Mouse (Mus musculus) embryonic facial prominence, embryonic 15.5 days (tissue): ENCODE measurements around the gene Ddit4l. TPM values are rescaled to one million over a fixed set of nuclear protein-coding genes. Genes with fewer than 3 reads are reported as not detected.
"Not testable (repeated sequence)": the region's sequence is repeated elsewhere in the genome, so short reads cannot be mapped to it uniquely, and the experiment has no call there.

ENCODE experiments used
- ATAC-seq: fragments of 200-750 bp; cut with Nextera tagmentation; 2 replicates; pipeline ENCODE4 v1.8.0; 2017; ENCODE audit warnings: low read depth, moderate TSS enrichment; ENCODE audit not compliant: insufficient number of reproducible peaks, low FRiP score, low TSS enrichment
- H3K27ac ChIP-seq: fragments of 300-500 bp; sonication (generic); replicated peaks from 2 replicates; pipeline ENCODE4 v1.5.1; 2015; ENCODE audit warnings: mild to moderate bottlenecking, inconsistent platforms
- H3K27me3 ChIP-seq: fragments of 300-500 bp; sonication (generic); 2 replicates; pipeline ENCODE4 v1.6.1; 2015; ENCODE audit warnings: inconsistent platforms
- H3K36me3 ChIP-seq: fragments of 300-500 bp; sonication (generic); 2 replicates; pipeline ENCODE4 v1.6.1; 2015; ENCODE audit warnings: mild to moderate bottlenecking, inconsistent platforms
- H3K4me1 ChIP-seq: fragments of 300-500 bp; sonication (generic); 2 replicates; pipeline ENCODE4 v1.6.1; 2015; ENCODE audit warnings: inconsistent platforms
- H3K4me2 ChIP-seq: fragments of 300-500 bp; sonication (generic); replicated peaks from 2 replicates; pipeline ENCODE4 v1.6.1; 2015; ENCODE audit warnings: mild to moderate bottlenecking, inconsistent platforms
- H3K4me3 ChIP-seq: fragments of 300-500 bp; sonication (generic); replicated peaks from 2 replicates; pipeline ENCODE4 v1.5.1; 2015; ENCODE audit warnings: mild to moderate bottlenecking, inconsistent platforms
- H3K9ac ChIP-seq: fragments of 300-500 bp; sonication (generic); 2 replicates; pipeline ENCODE4 v1.6.1; 2015; ENCODE audit warnings: inconsistent platforms
- H3K9me3 ChIP-seq: fragments of 300-500 bp; sonication (generic); replicated peaks from 2 replicates; pipeline ENCODE4 v1.6.1; 2016; ENCODE audit warnings: inconsistent platforms
- WGBS: fragments of 180-500 bp; shearing (Covaris S2); methylation state at CpG from one replicate; pipeline ENCODE4 v1.1.7; 2015; 5-methylcytosine and 5-hydroxymethylcytosine counted together
- polyA plus RNA-seq: library from polyadenylated mRNA; unstranded; fragments of >200 nt; fragmentation: Nextera tagmentation; extraction: Ambion mirVana; gene quantifications from 2 replicates; pipeline ENCODE4 v1.2.1, GENCODE M21; 2015

The Ddit4l gene
- polyA plus RNA-seq, result 46.5 and 48.4 TPM in 2 replicates

DNA sequence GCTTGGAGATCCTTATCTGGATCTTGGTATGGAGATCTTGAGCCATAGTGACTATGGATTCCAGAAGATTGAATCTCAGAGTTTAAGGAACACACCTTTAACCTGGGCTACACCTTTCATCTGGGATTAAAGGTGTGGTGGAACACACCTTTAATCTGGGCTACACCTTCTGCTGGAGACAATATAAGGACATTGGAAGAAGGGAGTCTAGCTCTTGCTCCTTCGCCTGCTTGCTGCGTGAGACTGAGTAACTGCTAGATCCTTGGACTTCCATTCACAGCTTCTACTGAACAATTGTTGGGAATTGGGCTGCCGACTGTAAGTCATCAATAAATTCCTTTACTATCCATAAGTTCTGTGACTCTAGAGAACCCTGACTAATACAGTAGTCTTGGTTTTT, at the start of gene Ddit4l:
Ddit4l (plus strand) TSS at position 301 of the 400 bp plus-strand sequence.
- H3K9me3 ChIP-seq, H3K4me3 ChIP-seq, H3K4me1 ChIP-seq, ATAC-seq, H3K27me3 ChIP-seq, H3K9ac ChIP-seq, H3K4me2 ChIP-seq, H3K36me3 ChIP-seq: not testable (repeated sequence)
- H3K27ac ChIP-seq, result peak within 1 kb of the TSS; percentile 17; the same call in 1 of the 2 replicates
- WGBS, result 94% methylated on average over 3 of the region's 3 CpGs

- H3K4me1 ChIP-seq, result no peaks in the 10 kb centered on the region
- H3K4me2 ChIP-seq, result no peak overlapping the region
- H3K4me3 ChIP-seq, result no peak overlapping the region
- no peak overlapping the region for H3K9ac ChIP-seq
- no peaks in the 10 kb centered on the region for H3K36me3 ChIP-seq
- no peak overlapping the region for H3K27ac ChIP-seq
- WGBS, result 77% methylated on average over 4 of the region's 4 CpGs
- no peak for ATAC-seq
- H3K27me3 ChIP-seq, result no peaks in the 10 kb centered on the region
- no peaks in the 10 kb centered on the region for H3K9me3 ChIP-seq
Observed at GRCm38 (mm10) chr3:137576146-137576545, 45.3 kb upstream of the Ddit4l start.

- H3K9ac ChIP-seq, result no peak overlapping the region
- H3K9me3 ChIP-seq, result no peaks in the 10 kb centered on the region
- no peak overlapping the region for H3K4me3 ChIP-seq
- H3K27ac ChIP-seq, result no peak overlapping the region
- no peak overlapping the region for H3K4me2 ChIP-seq
- ATAC-seq, result no peak
- H3K36me3 ChIP-seq, result no peaks in the 10 kb centered on the region
- H3K27me3 ChIP-seq, result no peaks in the 10 kb centered on the region
- no peaks in the 10 kb centered on the region for H3K4me1 ChIP-seq
- 77% methylated on average over 5 of the region's 5 CpGs for WGBS
Observed at GRCm38 (mm10) chr3:137586376-137586969, 34.9 kb upstream of the Ddit4l start.

DNA sequence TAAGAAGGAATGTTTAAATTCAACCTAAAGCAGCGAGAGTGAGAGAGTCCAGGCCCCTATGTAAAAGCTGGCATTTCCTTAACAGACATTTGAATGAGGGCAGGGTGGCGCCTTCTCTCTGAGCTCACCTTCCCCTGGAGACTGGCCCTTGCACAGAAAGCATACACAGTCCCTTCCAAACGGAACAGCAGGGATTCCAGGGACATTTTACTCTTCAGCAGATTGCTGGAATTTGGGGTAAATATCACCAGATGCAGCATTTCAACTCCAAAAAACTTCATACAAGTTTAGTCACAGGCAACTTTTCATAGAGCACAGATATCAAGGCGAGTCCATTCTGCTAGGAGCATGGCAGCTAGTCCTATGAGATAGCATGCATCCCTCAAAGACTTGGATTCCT, 31.6 kb upstream of the Ddit4l start:
- Histone ChIP-seq H3K36me3 (no peaks in the 10 kb centered on the region), H3K9ac (no peak overlapping the region), H3K27ac (no peak overlapping the region), H3K27me3 (no peaks in the 10 kb centered on the region), H3K4me2 (no peak overlapping the region), H3K9me3 (no peaks in the 10 kb centered on the region), H3K4me3 (no peak overlapping the region), H3K4me1 (no peaks in the 10 kb centered on the region)
- no peak for ATAC-seq
- WGBS, result 62% methylated on average over 4 of the region's 4 CpGs

- no peak overlapping the region for H3K27ac ChIP-seq
- no peak for ATAC-seq
- WGBS, result 63% methylated on average over 4 of the region's 4 CpGs
- no peaks in the 10 kb centered on the region for H3K4me1 ChIP-seq
- H3K4me2 ChIP-seq, result no peak overlapping the region
- H3K9me3 ChIP-seq, result no peaks in the 10 kb centered on the region
- no peak overlapping the region for H3K9ac ChIP-seq
- H3K36me3 ChIP-seq, result no peaks in the 10 kb centered on the region
- no peak overlapping the region for H3K4me3 ChIP-seq
- no peaks in the 10 kb centered on the region for H3K27me3 ChIP-seq
Observed at GRCm38 (mm10) chr3:137594332-137594905, 27.0 kb upstream of the Ddit4l start.

- H3K9me3 ChIP-seq, result no peaks in the 10 kb centered on the region
- no peak overlapping the region for H3K27ac ChIP-seq
- H3K9ac ChIP-seq, result no peak overlapping the region
- no peak overlapping the region for H3K4me3 ChIP-seq
- no peak overlapping the region for H3K4me2 ChIP-seq
- H3K4me1 ChIP-seq, result no peaks in the 10 kb centered on the region
- WGBS, result 71% methylated on average over 1 of the region's 1 CpGs
- H3K36me3 ChIP-seq, result no peaks in the 10 kb centered on the region
- ATAC-seq, result no peak
- no peaks in the 10 kb centered on the region for H3K27me3 ChIP-seq
Observed at GRCm38 (mm10) chr3:137608918-137609435, 12.4 kb upstream of the Ddit4l start.

DNA sequence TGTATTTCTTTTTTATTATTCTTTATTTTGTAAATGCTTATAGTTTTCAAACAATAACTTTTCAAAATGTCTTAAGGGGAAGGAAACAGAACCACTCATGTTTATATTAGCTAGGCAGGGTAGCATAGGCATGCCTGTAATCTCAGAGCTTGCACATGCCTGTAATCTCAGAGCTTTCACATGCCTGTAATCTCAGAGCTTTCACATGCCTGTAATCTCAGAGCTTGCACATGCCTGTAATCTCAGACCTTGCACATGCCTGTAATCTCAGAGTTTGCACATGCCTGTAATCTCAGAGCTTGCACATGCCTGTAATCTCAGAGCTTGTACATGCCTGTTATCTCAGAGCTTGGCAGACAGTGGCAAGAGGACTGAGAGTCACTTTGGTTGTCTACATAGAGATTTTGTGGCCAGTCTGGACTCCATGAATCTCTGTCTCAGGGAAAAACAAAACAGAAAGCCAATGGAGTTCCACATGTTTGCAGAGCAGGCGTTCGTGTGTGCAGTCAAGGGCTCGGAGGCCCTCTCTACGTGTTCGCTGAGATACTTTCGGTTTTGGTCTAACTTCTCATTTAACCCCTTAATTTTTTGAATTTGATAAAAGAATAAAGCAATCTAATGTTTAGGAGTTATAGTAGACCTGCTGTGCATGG, 10.8 kb upstream of the Ddit4l start:
- H3K9me3 ChIP-seq, result no peaks in the 10 kb centered on the region
- no peaks in the 10 kb centered on the region for H3K27me3 ChIP-seq
- WGBS, result 89% methylated on average over 6 of the region's 6 CpGs
- H3K36me3 ChIP-seq, result no peaks in the 10 kb centered on the region
- no peak overlapping the region for H3K4me2 ChIP-seq
- ATAC-seq, result no peak
- H3K4me3 ChIP-seq, result no peak overlapping the region
- H3K9ac ChIP-seq, result no peak overlapping the region
- H3K4me1 ChIP-seq, result no peaks in the 10 kb centered on the region
- no peak overlapping the region for H3K27ac ChIP-seq

DNA sequence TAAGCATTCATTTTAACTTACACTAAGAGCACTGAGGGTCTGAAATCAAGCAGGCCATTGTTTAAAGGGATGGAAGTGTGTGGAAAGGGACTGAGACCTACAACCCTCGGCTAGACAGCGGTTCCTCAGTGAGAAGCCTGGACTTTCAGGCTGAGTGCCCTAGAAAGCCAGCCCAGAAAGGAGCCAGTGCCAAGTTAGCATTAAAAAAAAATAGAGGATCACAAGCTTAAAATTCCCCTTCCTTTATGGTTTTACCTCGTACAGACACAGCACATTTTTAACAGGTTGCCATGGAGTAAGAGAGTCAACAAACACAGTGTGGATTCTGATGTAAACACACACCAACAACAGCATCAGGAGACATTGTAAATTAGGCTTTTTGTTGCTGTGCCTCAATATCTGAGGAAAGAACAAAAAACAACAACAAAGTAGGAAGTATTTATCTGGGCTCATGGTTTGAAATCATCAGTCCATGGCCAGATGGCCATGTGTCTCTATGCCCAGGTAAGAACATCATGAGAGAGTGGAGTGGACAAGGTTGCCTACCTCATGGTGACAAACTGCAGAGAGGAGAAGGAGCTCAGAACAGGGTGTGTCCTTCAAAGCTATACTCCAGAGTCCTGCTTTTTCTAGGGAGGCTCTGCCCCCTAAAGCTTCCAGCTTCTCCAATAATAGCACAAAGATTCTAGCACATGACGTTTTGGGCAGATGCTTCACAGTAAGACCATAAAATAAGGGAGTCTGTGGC, 10.1 kb upstream of the Ddit4l start:
- Histone ChIP-seq H3K27ac (no peak overlapping the region), H3K36me3 (no peaks in the 10 kb centered on the region), H3K4me3 (no peak overlapping the region)

GRCm38 (mm10) chr3:137611981-137612380, 9.4 kb upstream of the Ddit4l start:
- H3K27ac ChIP-seq, result no peak overlapping the region
- ATAC-seq, result no peak
- no peaks in the 10 kb centered on the region for H3K9me3 ChIP-seq
- H3K4me1 ChIP-seq, result no peaks in the 10 kb centered on the region
- no peak overlapping the region for H3K4me2 ChIP-seq
- WGBS, result 81% methylated on average over 2 of the region's 2 CpGs
- H3K9ac ChIP-seq, result no peak overlapping the region
- H3K4me3 ChIP-seq, result no peak overlapping the region
- H3K27me3 ChIP-seq, result no peaks in the 10 kb centered on the region
- no peaks in the 10 kb centered on the region for H3K36me3 ChIP-seq

More for the DNA sequence above, 10.1 kb upstream of the Ddit4l start:
- no peak for ATAC-seq
- Histone ChIP-seq H3K9me3 (no peaks in the 10 kb centered on the region), H3K9ac (no peak overlapping the region), H3K4me1 (no peaks in the 10 kb centered on the region), H3K27me3 (no peaks in the 10 kb centered on the region), H3K4me2 (no peak overlapping the region)
- WGBS, result 57% methylated on average over 4 of the region's 4 CpGs

DNA sequence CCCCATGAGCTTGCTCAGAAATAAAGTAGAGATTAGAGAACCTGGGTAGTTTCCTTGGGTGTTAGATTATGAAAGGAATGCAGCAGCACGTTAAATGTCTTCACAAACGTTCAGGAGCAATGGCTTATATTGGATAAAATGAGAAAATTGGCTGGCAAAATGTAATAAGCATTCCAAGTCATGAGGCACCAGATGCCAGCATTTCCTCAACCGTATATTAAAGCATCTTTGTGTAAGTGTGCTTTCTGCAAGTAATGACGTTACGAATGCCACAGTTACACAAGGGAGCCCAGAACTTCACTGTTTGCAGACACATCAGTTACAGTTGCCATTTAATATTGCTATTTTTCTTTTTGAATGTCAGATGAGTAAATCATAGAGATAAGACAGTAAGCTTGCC, 872 bp upstream of the Ddit4l start:
- 65% methylated on average over 5 of the region's 5 CpGs for WGBS
- Histone ChIP-seq H3K4me3 (no peak overlapping the region), H3K9ac (no peak overlapping the region), H3K4me2 (no peak overlapping the region), H3K27me3 (peaks cover 5% of the 10 kb centered on the region; the same call in 1 of the 2 replicates), H3K36me3 (no peaks in the 10 kb centered on the region), H3K9me3 (no peaks in the 10 kb centered on the region), H3K27ac (no peak overlapping the region), H3K4me1 (peaks cover 7% of the 10 kb centered on the region)
- no peak for ATAC-seq

DNA sequence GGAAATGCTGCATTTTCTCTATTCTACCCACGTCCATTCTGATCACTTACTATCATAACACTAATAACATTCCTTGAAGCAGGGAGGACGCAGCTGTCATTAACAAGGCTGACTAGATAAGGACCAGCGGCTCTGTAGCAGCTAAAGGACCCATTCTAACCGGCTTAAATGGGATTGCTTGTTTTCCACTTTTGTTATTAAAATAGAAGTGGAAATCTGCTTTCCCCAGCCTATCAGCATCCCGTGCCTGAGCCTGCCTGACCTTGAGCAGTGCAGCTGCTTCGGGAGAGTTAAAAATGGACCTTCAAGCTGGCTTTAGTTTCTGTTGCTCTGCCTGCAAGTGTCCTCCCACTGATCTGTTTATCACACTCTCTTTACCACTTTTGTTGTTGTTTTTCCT, 679 bp downstream of the Ddit4l start:
- no peak overlapping the region for H3K9ac ChIP-seq
- H3K4me1 ChIP-seq, result peaks cover 7% of the 10 kb centered on the region
- ATAC-seq, result no peak
- no peaks in the 10 kb centered on the region for H3K9me3 ChIP-seq
- H3K4me3 ChIP-seq, result no peak overlapping the region
- 56% methylated on average over 6 of the region's 6 CpGs for whole genome bisulfite sequencing
- H3K4me2 ChIP-seq, result no peak overlapping the region
- H3K36me3 ChIP-seq, result peaks cover 8% of the 10 kb centered on the region
- H3K27ac ChIP-seq, result peak overlapping the region; percentile 17; the same call in 1 of the 2 replicates
- peaks cover 5% of the 10 kb centered on the region; the same call in 1 of the 2 replicates for H3K27me3 ChIP-seq
